Mouse (Mus musculus) ES-E14 (cell line): Measurements from ENCODE around the gene Slc44a2. TPM values are rescaled to one million over a fixed set of nuclear protein-coding genes. Genes with fewer than 3 reads are reported as not detected.
A peak's percentile ranks its signal among the peaks of the same experiment; 100 is the strongest.

Experiments used
- DNase-seq: peaks from one replicate; pipeline ENCODE4 v3.0.0-alpha.2; 2013; ENCODE audit warnings: low read depth, low spot score
- H3K27ac ChIP-seq: 2 replicates; pipeline ENCODE4 v1.5.1; 2012; ENCODE audit warnings: low read depth, mild to moderate bottlenecking, low read length, moderate library complexity, mixed read lengths; ENCODE audit not compliant: poor library complexity, insufficient read depth, severe bottlenecking
- H3K36me3 ChIP-seq: 2 replicates; pipeline ENCODE4 v1.6.1; 2012; ENCODE audit warnings: mild to moderate bottlenecking, low read length, moderate library complexity, mixed read lengths; ENCODE audit not compliant: control insufficient read depth, poor library complexity, insufficient read depth, severe bottlenecking
- H3K4me1 ChIP-seq, 2 experiments: fragments of 150-350 bp in 1 of 2; sonication (generic) in 1 of 2; 2 replicates each; pipeline ENCODE4 v1.6.1; 2012; ENCODE audit warnings: low read length in 2 of 2, mild to moderate bottlenecking in 1 of 2, mixed read lengths in 1 of 2; ENCODE audit not compliant: control insufficient read depth in 2 of 2, insufficient read depth in 2 of 2, poor library complexity in 1 of 2
- H3K4me3 ChIP-seq, 2 experiments: fragments of 150-350 bp in 1 of 2; sonication (generic) in 1 of 2; 2 replicates each; pipeline ENCODE4 v1.5.1; 2012; ENCODE audit warnings: low read length in 2 of 2, low read depth in 1 of 2, mild to moderate bottlenecking in 1 of 2, mixed read lengths in 1 of 2; ENCODE audit not compliant: insufficient read depth in 1 of 2, poor library complexity in 1 of 2, severe bottlenecking in 1 of 2
- H3K9ac ChIP-seq: 2 replicates; pipeline ENCODE4 v1.6.1; 2012; ENCODE audit warnings: low read depth, mild to moderate bottlenecking, low read length, mixed read lengths; ENCODE audit not compliant: poor library complexity, insufficient read depth, severe bottlenecking
- H3K9me3 ChIP-seq: fragments of 150-350 bp; sonication (generic); 2 replicates; pipeline ENCODE4 v1.6.1; 2012; ENCODE audit warnings: low read depth, mild to moderate bottlenecking, low read length; ENCODE audit not compliant: control insufficient read depth, insufficient read depth
- CHD2 ChIP-seq: IDR thresholded peaks from 2 replicates; pipeline ENCODE4 v1.6.1; 2014; ENCODE audit warnings: mild to moderate bottlenecking, low read depth, low read length, inconsistent platforms
- HCFC1 ChIP-seq: IDR thresholded peaks from 2 replicates; pipeline ENCODE4 v1.6.1; 2012; ENCODE audit warnings: low read length, inconsistent platforms, borderline replicate concordance; ENCODE audit not compliant: insufficient read depth
- MAFK ChIP-seq: IDR thresholded peaks from 2 replicates; pipeline ENCODE4 v1.6.1; 2014; ENCODE audit warnings: mild to moderate bottlenecking, low read depth, low read length, inconsistent platforms; ENCODE audit not compliant: insufficient read depth
- ZC3H11A ChIP-seq: IDR thresholded peaks from 2 replicates; pipeline ENCODE4 v1.6.1; 2012; ENCODE audit warnings: low read depth, mild to moderate bottlenecking, inconsistent platforms, low read length, borderline replicate concordance
- ZNF384 ChIP-seq: IDR thresholded peaks from 2 replicates; pipeline ENCODE4 v1.6.1; 2012; ENCODE audit warnings: low read depth, low read length, inconsistent platforms
- in situ Hi-C, 2 experiments: fragments of 600-800 bp; cut with MboI; formaldehyde crosslinking; loops; one replicate each; pipeline ENCODE4 v1.15.1; 2025; ENCODE audit warnings: low sequenced_read_pairs in 2 of 2, inconsistent platforms in 1 of 2; ENCODE audit not compliant: unreplicated experiment in 2 of 2
- total RNA-seq: library from RNA; depleted of rRNA; stranded (reverse); fragments of 300-350 nt; gene quantifications from 2 replicates; pipeline ENCODE4 v1.2.3, GENCODE M21; 2012

Gene Slc44a2
- total RNA-seq, 1 experiment, result 46.0 TPM

DNA sequence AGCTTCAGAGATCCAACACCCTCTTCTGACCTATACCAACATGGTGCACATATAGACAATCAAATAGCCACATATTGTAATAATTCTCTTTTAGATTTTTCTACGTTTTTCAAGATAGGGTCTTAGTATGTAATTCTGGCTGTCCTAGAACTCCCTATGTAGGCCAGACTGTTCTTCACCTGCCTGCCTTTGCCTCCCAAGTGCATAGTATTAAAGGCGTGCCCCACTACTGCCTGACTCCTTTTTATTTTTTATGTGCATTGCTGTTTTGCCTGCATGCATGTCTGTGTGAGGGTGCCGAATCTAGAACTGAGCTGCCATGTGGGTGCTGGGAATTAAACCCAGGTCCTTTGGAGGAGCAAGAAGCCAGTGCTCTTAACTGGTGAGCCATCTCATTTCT lies 28.2 kb upstream of the Slc44a2 start:
- in situ Hi-C loops, result no loop called here
- Histone ChIP-seq H3K27ac (no peak overlapping the region), H3K36me3 (0 out of 2 replicates have a peak, but pooled peaks cover 3% of the 10 kb centered on the region), H3K9me3 (no peaks in the 10 kb centered on the region), H3K9ac (no peak overlapping the region; the same call in 1 of the 2 replicates), H3K4me3 (peak overlapping the region in 1 of 2 experiments; percentile 71; a peak in 2 of 4 replicates), H3K4me1 (peaks cover 2 to 4% of the 10 kb centered on the region in 2 experiments; a peak in 2 of 4 replicates)
- no peak for DNase-seq
- TF ChIP-seq ZNF384 (0 out of 2 replicates have a peak, but pooled peaks have one; percentile 24), MAFK (no peak)

DNA sequence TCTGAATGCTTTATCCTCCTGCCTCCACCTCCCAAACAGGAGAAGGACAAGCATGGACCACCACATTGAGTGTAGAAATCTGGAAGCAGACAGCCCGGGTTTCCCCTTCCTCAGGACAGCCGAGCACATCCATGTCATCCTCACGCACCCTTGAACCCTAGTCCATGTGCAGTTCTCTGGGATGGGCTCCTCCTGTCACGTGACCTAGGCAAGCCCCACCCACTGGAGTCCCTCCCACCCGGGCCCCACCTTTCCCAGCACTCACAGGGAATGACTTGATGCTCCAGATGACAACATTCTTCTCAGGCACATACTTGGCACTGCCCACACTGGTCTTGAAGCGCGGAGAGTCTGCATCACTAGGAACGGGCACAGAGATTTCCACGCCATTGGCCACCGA lies 21.5 kb upstream of the Slc44a2 start:
- Histone ChIP-seq H3K4me3 (no peak overlapping the region), H3K27ac (no peak overlapping the region), H3K4me1 (no peaks in the 10 kb centered on the region; a peak in 1 of 4 replicates), H3K9me3 (no peaks in the 10 kb centered on the region), H3K9ac (no peak overlapping the region), H3K36me3 (peaks cover 5% of the 10 kb centered on the region; the same call in 1 of the 2 replicates)
- in situ Hi-C loops, result no loop called here
- no peak for DNase-seq
- TF ChIP-seq ZC3H11A (no peak), HCFC1 (no peak), CHD2 (no peak), ZNF384 (no peak), MAFK (no peak)

DNA sequence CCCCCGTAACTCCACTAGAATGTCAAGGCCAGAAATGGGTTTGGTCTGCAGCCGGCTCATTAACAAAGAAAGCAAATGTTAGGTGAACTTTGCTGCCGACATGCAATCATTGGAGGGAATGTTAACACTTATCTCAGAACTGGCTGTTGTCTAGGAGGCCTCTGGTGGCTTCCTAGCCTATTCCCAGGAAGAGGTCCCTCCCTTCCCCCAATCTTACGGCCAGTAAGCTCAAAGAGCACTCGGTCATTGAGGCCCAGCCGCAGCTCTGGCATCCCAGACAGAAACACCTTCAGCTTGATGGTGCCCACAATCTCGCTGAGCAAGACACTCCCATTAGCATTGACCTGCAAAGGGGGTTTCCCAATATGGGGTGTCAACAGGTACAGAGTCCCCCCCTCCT lies 15.4 kb upstream of the Slc44a2 start:
- H3K9me3 ChIP-seq, result no peaks in the 10 kb centered on the region
- in situ Hi-C loops, result no loop called here
- no peak overlapping the region for H3K9ac ChIP-seq
- no peak overlapping the region; the same call in 1 of the 2 replicates for H3K27ac ChIP-seq
- no peak for DNase-seq
- H3K36me3 ChIP-seq, result peaks cover 5% of the 10 kb centered on the region; the same call in 1 of the 2 replicates
- H3K4me1 ChIP-seq, result peaks cover 0 to 3% of the 10 kb centered on the region in 2 experiments; a peak in 1 of 4 replicates
- TF ChIP-seq ZNF384, result no peak
- H3K4me3 ChIP-seq, result no peak overlapping the region

DNA sequence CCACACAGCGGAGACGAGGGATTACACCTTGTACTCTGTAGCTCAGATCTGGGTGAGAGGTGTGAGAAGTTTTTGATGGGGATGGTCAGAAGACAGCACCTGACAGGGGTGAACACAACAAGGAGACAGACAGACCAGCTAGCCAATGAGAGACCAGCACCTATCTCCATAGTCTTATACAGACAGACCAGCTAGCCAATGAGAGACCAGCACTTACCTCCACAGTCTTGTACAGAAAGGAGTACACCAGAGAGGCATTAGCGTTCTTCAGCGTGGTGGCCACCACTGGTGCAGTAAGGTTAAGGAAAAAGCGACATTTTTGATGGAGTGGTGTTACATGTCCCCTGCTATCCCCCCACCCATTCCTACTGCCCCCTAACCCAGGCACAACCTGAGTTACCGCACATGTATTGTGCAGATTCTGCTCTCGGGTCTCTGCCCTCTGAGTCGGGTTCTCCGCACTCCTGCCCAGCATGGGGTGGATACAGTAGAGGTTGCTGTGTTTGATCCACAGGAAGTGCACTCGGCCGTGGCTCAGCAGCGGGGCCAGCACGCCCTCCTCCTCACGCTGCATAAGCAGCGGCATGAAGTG lies 11.3 kb upstream of the Slc44a2 start:
- peak; percentile 93 for DNase-seq
- peaks cover 0 to 12% of the 10 kb centered on the region in 2 experiments; a peak in 1 of 4 replicates for H3K4me1 ChIP-seq
- H3K27ac ChIP-seq, result no peak overlapping the region
- TF ChIP-seq CHD2 (peak; percentile 94), ZC3H11A (no peak), ZNF384 (no peak), MAFK (no peak), HCFC1 (no peak)
- peak overlapping the region; percentile 45 to 56 for H3K4me3 ChIP-seq
- H3K9me3 ChIP-seq, result no peaks in the 10 kb centered on the region
- H3K9ac ChIP-seq, result peak overlapping the region; percentile 27; the same call in 1 of the 2 replicates
- peaks cover 5% of the 10 kb centered on the region; the same call in 1 of the 2 replicates for H3K36me3 ChIP-seq
- in situ Hi-C loops, result no loop called here

DNA sequence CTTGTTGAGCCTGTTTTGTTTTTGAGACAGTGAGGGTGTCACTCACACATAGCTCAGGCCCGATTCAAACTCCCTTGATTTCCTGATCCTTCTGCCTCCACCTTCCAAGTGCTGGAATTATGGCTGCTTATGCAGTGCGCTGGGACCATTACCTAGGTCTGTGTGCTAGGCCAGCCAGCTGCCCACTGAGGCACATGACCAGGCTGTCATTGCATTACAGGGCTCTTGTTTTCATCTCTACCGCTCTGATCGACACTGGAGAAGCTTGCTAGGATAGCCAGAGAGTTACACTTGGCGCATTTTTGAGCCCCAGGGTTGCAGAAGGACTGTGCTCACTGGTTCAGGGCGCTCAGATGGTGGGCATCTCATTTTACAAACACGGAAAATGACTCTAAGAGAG lies 8.8 kb upstream of the Slc44a2 start:
- H3K4me3 ChIP-seq, result peak overlapping the region; percentile 65 to 68
- TF ChIP-seq HCFC1, result no peak
- TF ChIP-seq ZC3H11A, result no peak
- no peak for TF ChIP-seq MAFK
- TF ChIP-seq CHD2, result no peak
- TF ChIP-seq ZNF384, result no peak
- no peaks in the 10 kb centered on the region for H3K9me3 ChIP-seq
- no peaks in the 10 kb centered on the region; the same call in 1 of the 2 replicates for H3K36me3 ChIP-seq
- peak overlapping the region; percentile 57 for H3K9ac ChIP-seq
- DNase-seq, result no peak
- H3K27ac ChIP-seq, result no peak overlapping the region; the same call in 1 of the 2 replicates
- in situ Hi-C loops, result no loop called here
- peaks cover 3 to 19% of the 10 kb centered on the region in 2 experiments; a peak in 1 of 4 replicates for H3K4me1 ChIP-seq
